Mouse (Mus musculus) liver, embryonic 14.5 days (tissue): ENCODE data around the gene Pls3. TPM values are rescaled to one million over a fixed set of nuclear protein-coding genes. Genes with fewer than 3 reads are reported as not detected.
A peak's percentile ranks its signal among the peaks of the same experiment; 100 is the strongest.

ENCODE experiments used
- ATAC-seq: fragments of 200-750 bp; cut with Nextera tagmentation; 2 replicates; pipeline ENCODE4 v1.8.0; 2017; ENCODE audit warnings: moderate number of reproducible peaks, mild to moderate bottlenecking, moderate library complexity; ENCODE audit not compliant: insufficient read depth
- DNase-seq, 3 experiments: peaks; one replicate each; pipeline ENCODE4 v3.0.0-alpha.2; 2012 to 2013; ENCODE audit warnings: low read depth in 3 of 3, low spot score in 3 of 3
- H3K27ac ChIP-seq: fragments of 300-500 bp; sonication (generic); 2 replicates; pipeline ENCODE4 v1.5.1; 2014; ENCODE audit warnings: moderate library complexity, mild to moderate bottlenecking, control low read depth, inconsistent platforms
- H3K27me3 ChIP-seq: fragments of 300-500 bp; sonication (generic); 2 replicates; pipeline ENCODE4 v1.6.1; 2014; ENCODE audit warnings: mild to moderate bottlenecking, low read length, moderate library complexity; ENCODE audit not compliant: control insufficient read depth, insufficient read depth
- H3K36me3 ChIP-seq: fragments of 300-500 bp; sonication (generic); replicated peaks from 2 replicates; pipeline ENCODE4 v1.6.1; 2014; ENCODE audit warnings: low read depth; ENCODE audit not compliant: control insufficient read depth, insufficient read depth
- H3K4me1 ChIP-seq, 2 experiments: fragments of 200-500 bp in 1 of 2; fragments of 300-500 bp in 1 of 2; sonication (generic) in 1 of 2; replicated peaks; 2 replicates each; pipeline ENCODE4 v1.6.1; 2012 to 2014; ENCODE audit warnings: antibody characterized with exemption in 1 of 2, inconsistent platforms in 1 of 2, low read length in 1 of 2; ENCODE audit not compliant: control insufficient read depth in 2 of 2, insufficient read depth in 2 of 2
- H3K4me2 ChIP-seq: fragments of 300-500 bp; sonication (generic); 2 replicates; pipeline ENCODE4 v1.6.1; 2014; ENCODE audit warnings: low read depth, mild to moderate bottlenecking, control low read depth, moderate library complexity
- H3K4me3 ChIP-seq, 2 experiments: fragments of 200-500 bp in 1 of 2; fragments of 300-500 bp in 1 of 2; sonication (generic) in 1 of 2; 2 replicates each; pipeline ENCODE4 v1.5.1; 2012 to 2014; ENCODE audit warnings: low read depth in 2 of 2, low read length in 2 of 2, mild to moderate bottlenecking in 2 of 2, control low read depth in 1 of 2, inconsistent platforms in 1 of 2, moderate library complexity in 1 of 2; ENCODE audit not compliant: insufficient read depth in 1 of 2
- H3K9ac ChIP-seq: fragments of 300-500 bp; sonication (generic); replicated peaks from 2 replicates; pipeline ENCODE4 v1.6.1; 2014; ENCODE audit warnings: mild to moderate bottlenecking, control low read depth, moderate library complexity
- H3K9me3 ChIP-seq: fragments of 300-500 bp; sonication (generic); 2 replicates; pipeline ENCODE4 v1.6.1; 2016; ENCODE audit warnings: low read length, mixed read lengths; ENCODE audit not compliant: control insufficient read depth
- CTCF ChIP-seq: IDR thresholded peaks from 2 replicates; pipeline ENCODE4 v1.5.1; 2016; ENCODE audit warnings: antibody characterized with exemption, low read depth, control low read depth
- EP300 ChIP-seq: IDR thresholded peaks from 2 replicates; pipeline ENCODE4 v1.6.1; 2016; ENCODE audit warnings: antibody characterized with exemption, low read depth
- WGBS: fragments of 180-500 bp; shearing (Covaris S2); extraction: QIAGEN DNeasy Blood & Tissue Kit; methylation state at CpG from one replicate; pipeline ENCODE4 v1.1.7; 2014; ENCODE audit not compliant: insufficient replicate concordance; 5-methylcytosine and 5-hydroxymethylcytosine counted together
- polyA plus RNA-seq, 2 experiments: library from polyadenylated mRNA; depleted of rRNA in 1 of 2; stranded (reverse) in 1 of 2; unstranded in 1 of 2; fragments of >200 nt; fragmentation: Nextera tagmentation in 1 of 2; extraction: Ambion mirVana in 1 of 2; gene quantifications; 2 replicates each; pipeline versions ENCODE4 v1.2.1 to v1.2.3; 2012 to 2014

Gene Pls3
- 1.7 and 2.8 TPM in 2 replicates for polyA plus RNA-seq (2012; rRNA removed)
- 6.1 and 6.3 TPM in 2 replicates for polyA plus RNA-seq (2014; fragmentation: Nextera tagmentation; extraction: Ambion mirVana)

DNA sequence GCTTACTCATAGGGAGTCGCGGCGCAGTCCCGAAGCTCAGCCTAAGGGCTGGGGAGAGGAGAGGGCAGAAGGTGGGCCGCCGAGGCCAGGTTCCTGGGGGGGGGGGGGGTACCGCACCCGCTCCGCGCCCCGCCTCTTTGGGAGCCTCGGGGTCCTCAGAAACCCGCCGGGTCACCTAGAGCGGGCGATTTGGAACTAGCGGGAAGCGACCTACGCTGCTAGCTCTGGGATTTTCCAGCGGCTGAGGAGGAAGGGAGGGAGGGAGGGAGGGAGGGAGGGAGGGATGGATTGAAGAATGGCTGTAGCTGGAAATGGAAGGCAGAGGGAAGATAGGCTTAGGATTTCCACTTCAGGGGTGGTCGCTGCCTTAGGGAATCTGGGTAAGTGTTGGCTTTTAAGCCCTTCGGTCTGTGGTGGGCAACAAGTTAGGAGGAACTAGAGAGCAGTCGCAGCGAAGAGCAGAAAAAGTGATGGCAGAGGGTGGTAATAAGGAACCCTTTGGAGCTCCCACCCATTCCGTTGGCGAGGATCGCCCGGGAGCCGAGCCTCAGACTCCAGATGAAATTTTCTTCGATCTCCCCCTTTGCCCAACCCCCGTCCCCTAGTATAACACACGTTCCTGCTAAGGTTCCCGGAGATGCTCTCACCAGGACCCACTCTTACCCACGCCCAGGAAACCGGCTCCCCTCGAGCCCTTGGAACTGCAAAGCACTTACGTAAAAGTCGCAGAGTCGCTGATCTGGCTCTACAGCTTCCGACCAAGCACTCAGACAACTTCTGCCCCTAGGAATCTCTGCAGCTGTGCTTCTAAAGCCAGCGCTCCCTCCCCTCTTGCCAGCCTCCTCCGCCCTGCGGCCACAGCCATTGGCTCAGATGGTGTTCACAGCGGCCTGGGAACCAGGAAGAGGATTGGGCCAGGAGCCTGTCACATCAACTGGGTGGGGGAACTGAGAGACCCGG is at the start of gene Pls3:
Pls3 (minus strand) TSS at position 851 of the 960 bp plus-strand sequence.
- peak; percentile 86 for ATAC-seq
- Histone ChIP-seq H3K4me3 (peak within 1 kb of the TSS; percentile 52 to 76), H3K27ac (no peak within 1 kb of the TSS), H3K9ac (no peak within 1 kb of the TSS; the same call in 1 of the 2 replicates), H3K36me3 (no peaks in the 10 kb centered on the region), H3K4me1 (0 out of 4 replicates have a peak, but pooled peaks cover 0 to 2% of the 10 kb centered on the region in 2 experiments), H3K9me3 (no peaks in the 10 kb centered on the region), H3K4me2 (peak within 1 kb of the TSS; percentile 65), H3K27me3 (no peaks in the 10 kb centered on the region)
- WGBS = 6% methylated on average over 35 of the region's 45 CpGs
- DNase-seq = peak; percentile 41 to 47 (median 47)
- TF ChIP-seq CTCF (no peak), EP300 (no peak)

GRCm38 (mm10) chrX:75895716-75896115 is 20.7 kb upstream of the Pls3 start:
- H3K9ac ChIP-seq = no peak overlapping the region
- ATAC-seq (no peak), DNase-seq (no peak)
- WGBS = 44% methylated on average over 6 of the region's 6 CpGs
- no peaks in the 10 kb centered on the region for H3K36me3 ChIP-seq
- no peak overlapping the region for H3K27ac ChIP-seq
- no peak overlapping the region for H3K4me2 ChIP-seq
- H3K4me1 ChIP-seq = no peaks in the 10 kb centered on the region
- no peak overlapping the region for H3K4me3 ChIP-seq
- H3K9me3 ChIP-seq = no peaks in the 10 kb centered on the region
- H3K27me3 ChIP-seq = no peaks in the 10 kb centered on the region
- TF ChIP-seq EP300 = no peak
- TF ChIP-seq CTCF = no peak

GRCm38 (mm10) chrX:75875566-75875965 is 584 bp upstream of the Pls3 start:
- no peak for TF ChIP-seq EP300
- TF ChIP-seq CTCF = no peak
- H3K9ac ChIP-seq = no peak overlapping the region
- 0 out of 4 replicates have a peak, but pooled peaks cover 0 to 2% of the 10 kb centered on the region in 2 experiments for H3K4me1 ChIP-seq
- no peak for DNase-seq
- H3K36me3 ChIP-seq = no peaks in the 10 kb centered on the region
- H3K4me3 ChIP-seq = peak overlapping the region in 1 of 2 experiments; percentile 52; a peak in 1 of 4 replicates
- H3K27me3 ChIP-seq = no peaks in the 10 kb centered on the region
- no peaks in the 10 kb centered on the region for H3K9me3 ChIP-seq
- WGBS = 29% methylated on average over 5 of the region's 5 CpGs
- no peak for ATAC-seq
- H3K4me2 ChIP-seq = peak overlapping the region; percentile 65
- no peak overlapping the region for H3K27ac ChIP-seq

DNA sequence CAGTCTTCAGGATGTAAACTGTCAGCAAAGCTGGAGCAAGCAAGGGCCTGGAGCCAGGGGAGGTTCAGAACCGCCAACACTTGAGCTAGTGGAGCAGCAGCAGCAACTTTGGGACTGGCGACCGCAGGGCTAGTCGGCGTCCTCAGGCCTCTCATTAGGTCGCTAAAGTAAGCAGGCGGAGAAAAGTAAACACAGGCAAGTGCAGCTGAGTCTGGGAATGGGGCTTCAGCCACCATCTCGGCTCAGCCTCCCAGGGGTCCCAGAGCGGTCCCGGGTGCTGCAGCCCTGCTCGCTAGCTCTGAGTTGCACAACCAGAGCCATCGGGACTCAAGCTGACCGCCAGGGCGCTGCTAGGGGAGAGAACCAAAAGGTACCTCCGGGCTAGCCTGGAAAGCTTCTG is 1.2 kb downstream of the Pls3 start:
- no peaks in the 10 kb centered on the region for H3K36me3 ChIP-seq
- H3K9ac ChIP-seq = no peak overlapping the region; the same call in 1 of the 2 replicates
- ATAC-seq (peak; percentile 29; the same call in 1 of the 2 replicates), DNase-seq (no peak)
- no peak overlapping the region for H3K27ac ChIP-seq
- H3K4me1 ChIP-seq = 0 out of 4 replicates have a peak, but pooled peaks cover 0 to 2% of the 10 kb centered on the region in 2 experiments
- TF ChIP-seq CTCF = no peak
- TF ChIP-seq EP300 = no peak
- H3K9me3 ChIP-seq = no peaks in the 10 kb centered on the region
- H3K4me3 ChIP-seq = peak overlapping the region; percentile 46 to 52
- H3K27me3 ChIP-seq = no peaks in the 10 kb centered on the region
- 18% methylated on average over 15 of the region's 15 CpGs for WGBS
- H3K4me2 ChIP-seq = peak overlapping the region; percentile 65

DNA sequence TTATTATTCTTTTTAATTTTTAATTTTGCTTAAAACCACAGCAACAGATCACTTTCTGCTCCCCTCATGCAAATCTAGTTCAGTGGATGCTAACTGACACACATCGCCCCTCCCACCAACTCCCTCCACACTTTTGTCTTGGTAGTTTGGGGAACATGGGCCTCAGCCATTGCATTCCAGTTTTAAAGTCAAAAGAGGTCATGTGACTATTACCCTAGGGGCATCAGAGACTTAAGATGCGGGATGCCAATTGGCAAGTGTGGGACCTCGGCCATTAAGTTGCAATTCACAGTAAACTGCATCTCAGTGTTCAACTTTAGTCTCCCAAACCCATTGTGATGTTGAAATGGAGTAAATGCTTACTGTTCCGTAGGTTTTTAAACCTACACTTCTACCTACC is 1.7 kb downstream of the Pls3 start:
- 58% methylated on average over 4 of the region's 4 CpGs for WGBS
- no peak overlapping the region for H3K9ac ChIP-seq
- H3K27ac ChIP-seq = no peak overlapping the region
- H3K9me3 ChIP-seq = no peaks in the 10 kb centered on the region
- ATAC-seq = no peak
- no peak overlapping the region for H3K4me3 ChIP-seq
- 0 out of 4 replicates have a peak, but pooled peaks cover 0 to 2% of the 10 kb centered on the region in 2 experiments for H3K4me1 ChIP-seq
- DNase-seq = no peak
- H3K4me2 ChIP-seq = peak overlapping the region; percentile 65
- TF ChIP-seq CTCF (no peak), EP300 (no peak)
- H3K27me3 ChIP-seq = no peaks in the 10 kb centered on the region
- no peaks in the 10 kb centered on the region for H3K36me3 ChIP-seq
